Mouse (Mus musculus) layer of hippocampus, adult 9-10 months (tissue): ENCODE results near the gene Macrod2.

ENCODE experiments used
- DNase-seq: peaks from one replicate; pipeline ENCODE4 v3.0.0; 2022; ENCODE audit warnings: low spot score

Macrod2 gene

DNA sequence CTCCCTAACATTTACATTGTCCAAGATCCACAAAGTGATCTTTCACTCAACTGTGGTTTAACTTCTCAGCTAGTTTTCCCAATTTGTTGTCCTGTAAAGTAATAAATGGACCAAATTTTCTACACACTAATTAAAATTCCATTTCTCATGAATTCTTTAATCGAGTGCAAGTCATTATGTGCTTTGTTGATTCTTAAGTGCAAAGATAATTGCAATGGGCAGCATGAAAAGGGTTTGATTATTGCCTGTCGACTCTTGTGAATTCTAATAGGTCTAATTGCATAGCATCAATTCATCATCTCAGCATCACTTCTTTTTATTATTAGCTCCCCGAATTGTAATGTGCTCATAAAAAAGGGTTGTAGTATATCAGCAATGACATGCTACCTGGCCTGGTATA lies 1095.4 kb downstream of the Macrod2 start:
- DNase-seq: no peak

DNA sequence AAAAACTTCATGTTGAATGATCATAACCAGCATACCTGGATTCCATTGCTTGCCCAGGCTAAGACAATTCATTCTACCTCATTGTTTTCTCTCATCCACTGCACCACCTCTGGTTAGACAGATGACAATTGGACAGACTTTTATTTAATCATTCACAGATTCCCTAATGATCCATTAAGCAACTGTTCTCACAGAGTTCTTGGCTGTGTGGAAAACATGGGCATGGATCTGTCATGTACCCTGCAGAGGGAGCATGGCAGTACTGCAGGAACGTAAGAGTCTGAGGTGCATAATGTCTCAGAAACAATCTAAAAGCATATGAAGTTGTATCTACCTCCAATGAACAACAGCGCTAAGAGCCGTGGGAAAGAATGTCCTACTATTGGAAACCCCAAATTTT lies 1110.3 kb downstream of the Macrod2 start:
- no peak for DNase-seq

GRCm38 (mm10) chr2:141507929-141508897 lies 1113.1 kb downstream of the Macrod2 start:
- DNase-seq: no peak

DNA sequence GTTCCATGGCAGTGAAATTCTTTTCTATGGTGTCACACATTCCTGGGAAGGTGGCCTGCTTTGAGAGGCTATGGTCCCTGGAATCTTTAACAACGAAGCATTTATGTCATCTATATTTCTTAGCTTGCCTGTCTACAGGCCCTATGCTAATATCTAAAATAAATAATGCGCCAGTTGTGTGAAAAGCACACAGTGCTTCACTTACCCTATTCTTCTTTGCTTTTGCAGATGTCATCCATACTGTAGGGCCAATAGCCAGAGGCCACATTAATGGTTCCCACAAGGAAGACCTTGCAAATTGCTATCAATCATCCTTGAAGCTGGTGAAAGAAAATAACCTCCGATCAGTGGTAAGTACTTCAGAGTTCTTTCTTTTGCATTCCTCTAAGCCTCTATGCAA lies 1119.9 kb downstream of the Macrod2 start:
- DNase-seq: no peak

DNA sequence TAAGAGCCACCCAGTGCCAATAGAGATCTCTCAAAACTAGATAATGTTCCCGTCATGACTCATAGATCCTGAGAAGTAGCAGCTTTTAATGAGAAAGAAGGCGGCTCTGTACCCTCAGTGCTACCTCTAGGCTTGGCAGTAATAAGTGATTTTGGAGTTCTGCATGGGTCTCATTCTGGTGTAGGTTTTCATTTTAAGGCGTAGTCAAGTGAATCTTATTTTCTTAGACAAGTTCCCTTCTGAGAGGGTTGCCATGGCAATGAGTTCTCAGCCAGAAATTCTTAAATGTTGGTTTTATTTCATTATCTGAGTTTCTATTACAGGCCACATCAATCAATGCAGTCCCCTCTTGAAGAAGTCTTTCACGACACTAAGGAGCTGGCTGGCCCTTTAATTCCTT lies 1127.0 kb downstream of the Macrod2 start:
- peak; percentile 16 for DNase-seq

GRCm38 (mm10) chr2:141545877-141546276 lies 1150.8 kb downstream of the Macrod2 start:
- no peak for DNase-seq

- DNase-seq: no peak
These were observed 1156.6 kb downstream of the Macrod2 start for GRCm38 (mm10) chr2:141551701-141552100.

DNA sequence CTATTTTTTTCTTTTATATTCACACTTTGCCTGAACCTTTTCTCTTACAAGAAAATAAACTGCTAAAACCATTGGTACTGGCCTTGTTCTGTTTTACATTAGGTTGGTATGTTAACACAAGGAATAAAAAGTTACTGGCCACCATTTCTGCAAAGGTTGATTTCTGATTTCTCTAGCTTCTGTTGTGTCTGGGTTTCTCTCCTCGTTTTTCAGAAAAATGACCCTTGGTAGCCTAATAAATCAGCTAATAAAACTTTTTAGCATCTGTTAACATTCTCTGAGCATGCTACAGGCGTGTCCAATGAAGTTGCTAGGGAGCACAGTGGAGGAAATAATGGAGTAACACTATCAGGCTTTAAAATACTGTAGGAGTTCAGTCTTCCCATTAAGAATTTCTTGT lies 1161.6 kb downstream of the Macrod2 start:
- no peak for DNase-seq

- no peak for DNase-seq
These were observed 1163.2 kb downstream of the Macrod2 start for GRCm38 (mm10) chr2:141558242-141558827.

DNA sequence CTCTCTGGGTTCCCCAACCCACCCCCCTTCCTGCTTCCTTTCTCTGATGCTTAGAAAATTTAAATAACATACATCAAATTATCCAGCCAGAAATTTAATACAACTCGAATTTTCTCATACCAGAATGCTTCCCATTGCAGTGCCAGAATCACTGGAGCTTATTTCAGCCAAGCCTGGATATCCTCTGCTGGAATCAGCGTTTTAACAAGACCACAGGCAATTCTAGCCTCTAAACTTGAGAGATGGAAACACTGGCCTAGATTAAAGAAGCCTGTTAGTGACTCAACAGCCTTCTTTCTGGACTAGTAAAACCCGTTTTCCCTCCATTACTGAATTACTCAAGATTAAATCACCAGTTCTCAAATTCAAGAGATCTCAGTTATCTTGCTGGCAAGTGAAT lies 1170.9 kb downstream of the Macrod2 start:
- no peak for DNase-seq

- DNase-seq: no peak
These were observed 1176.3 kb downstream of the Macrod2 start for GRCm38 (mm10) chr2:141571360-141571759.

DNA sequence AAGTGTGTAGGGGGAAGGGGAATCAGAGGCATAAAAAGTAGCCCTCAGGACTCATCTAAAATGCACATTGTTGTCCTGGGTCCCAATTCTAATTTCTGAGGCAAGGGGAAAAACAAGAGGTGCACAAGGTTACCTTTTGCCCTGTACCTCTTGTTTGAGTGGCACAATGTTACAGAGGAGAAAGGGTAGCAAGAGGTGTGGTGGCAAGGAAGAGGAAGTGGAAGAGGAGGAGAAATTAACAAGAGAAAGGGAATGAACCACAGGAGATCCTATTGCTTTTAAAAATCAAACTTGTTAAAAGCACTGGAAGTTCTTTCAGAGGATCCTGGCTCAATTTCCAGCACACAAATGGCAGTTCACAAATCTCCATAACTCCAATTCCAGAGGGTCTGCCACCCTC lies 1183.1 kb downstream of the Macrod2 start:
- no peak for DNase-seq

GRCm38 (mm10) chr2:141582431-141582830 lies 1187.3 kb downstream of the Macrod2 start:
- no peak for DNase-seq

- no peak for DNase-seq
These were observed 1187.8 kb downstream of the Macrod2 start for GRCm38 (mm10) chr2:141582933-141583332.

GRCm38 (mm10) chr2:141587290-141587689 lies 1192.2 kb downstream of the Macrod2 start:
- DNase-seq: no peak

DNA sequence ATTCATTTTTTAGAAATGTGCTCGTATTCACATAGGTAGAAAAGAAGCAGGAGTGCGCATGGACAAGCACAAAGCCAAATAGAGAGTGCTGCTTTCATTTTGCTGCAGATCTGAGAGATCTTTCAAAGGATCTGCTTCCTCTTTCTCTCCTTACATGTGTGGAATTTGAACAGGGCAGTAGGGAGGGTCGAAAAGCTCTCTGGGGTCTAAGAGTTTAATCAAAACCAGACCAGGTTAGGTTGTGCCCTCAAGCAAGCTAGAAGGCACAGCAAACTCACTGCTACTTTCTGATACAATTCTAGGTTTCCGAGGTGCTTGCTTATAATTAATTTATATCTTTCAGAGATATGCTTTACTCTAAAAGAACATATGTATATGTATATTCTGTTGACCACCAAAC lies 1196.2 kb downstream of the Macrod2 start:
- DNase-seq: no peak

GRCm38 (mm10) chr2:141594811-141595210 lies 1199.7 kb downstream of the Macrod2 start:
- DNase-seq: no peak

GRCm38 (mm10) chr2:141617721-141618120 lies 1222.6 kb downstream of the Macrod2 start:
- peak; percentile 42 for DNase-seq

GRCm38 (mm10) chr2:141618257-141618656 lies 1223.1 kb downstream of the Macrod2 start:
- DNase-seq: peak; percentile 67

GRCm38 (mm10) chr2:141664051-141664450 lies 1268.9 kb downstream of the Macrod2 start:
- no peak for DNase-seq

- no peak for DNase-seq
These were observed 1277.7 kb downstream of the Macrod2 start for GRCm38 (mm10) chr2:141672814-141673213.

- no peak for DNase-seq
These were observed 1278.3 kb downstream of the Macrod2 start for GRCm38 (mm10) chr2:141673405-141673804.

DNA sequence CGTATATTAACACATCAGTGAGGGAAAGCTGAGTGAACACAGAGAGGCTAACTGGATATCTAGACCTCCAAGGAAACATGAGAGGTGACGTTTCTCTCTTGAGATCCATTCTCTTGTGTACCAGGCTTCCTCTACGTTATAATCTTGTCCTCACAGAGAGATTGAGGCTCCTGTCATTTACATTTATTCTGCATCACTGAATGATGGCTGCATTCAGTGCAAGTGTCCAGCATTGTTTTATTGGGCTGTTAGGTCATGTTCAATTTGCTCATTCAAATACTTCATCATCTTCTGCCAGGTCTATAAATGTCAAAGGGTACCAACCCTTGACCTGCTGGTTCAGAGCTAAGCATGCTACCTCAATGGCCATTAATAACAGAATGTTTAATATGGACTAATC lies 1302.4 kb downstream of the Macrod2 start:
- DNase-seq: no peak
